Mouse (Mus musculus) c-Kit-negative CD71-positive TER-119-positive erythroid progenitor cells, embryonic 14.5 days (primary cell): ENCODE measurements around the gene Rmnd5a.
A peak's percentile ranks its signal among the peaks of the same experiment; 100 is the strongest.

Experiments used
- DNase-seq: peaks from one replicate; pipeline ENCODE4 v3.0.0-alpha.2; 2013; ENCODE audit warnings: low read depth, low spot score

Rmnd5a gene

DNA sequence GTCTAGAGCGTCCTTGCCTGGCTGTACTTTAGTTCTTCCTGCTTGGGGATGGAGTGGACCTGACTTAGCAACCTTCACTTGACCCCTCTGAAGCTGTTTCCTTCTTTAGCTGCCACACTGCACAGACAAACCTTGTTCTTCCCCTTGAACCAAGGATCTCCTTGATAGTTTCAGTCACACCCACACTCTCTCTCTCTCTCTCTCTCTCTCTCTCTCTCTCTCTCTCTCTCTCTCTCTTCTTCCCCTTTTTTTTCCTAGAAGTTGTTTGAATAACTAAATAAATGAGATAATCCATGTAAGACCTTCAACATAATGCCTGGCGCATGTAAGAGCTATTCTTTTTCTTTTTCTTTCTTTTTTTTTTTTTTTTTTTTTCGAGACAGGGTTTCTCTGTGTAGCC is 1.7 kb upstream of the Rmnd5a start:
- no peak for DNase-seq

GRCm38 (mm10) chr6:71441251-71441580 is 779 bp upstream of the Rmnd5a start:
- no peak for DNase-seq

DNA sequence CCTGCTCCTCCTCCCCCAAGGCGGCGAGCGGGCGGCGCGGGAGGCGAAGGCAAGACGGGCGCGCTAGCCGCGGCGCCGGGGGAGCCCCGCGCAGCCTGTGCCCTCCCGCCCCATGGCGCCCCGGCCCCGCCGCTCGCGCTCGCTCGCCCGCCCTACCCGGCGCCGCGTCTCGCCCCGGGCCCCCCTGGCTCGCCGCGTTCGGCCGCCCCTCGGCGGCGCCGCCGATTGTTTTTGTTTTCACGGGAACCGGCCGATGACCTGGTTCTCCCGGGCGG is 283 bp downstream of the Rmnd5a start:
- DNase-seq: no peak

- peak; percentile 26 for DNase-seq
Observed at GRCm38 (mm10) chr6:71439506-71440216, 776 bp downstream of the Rmnd5a start.

DNA sequence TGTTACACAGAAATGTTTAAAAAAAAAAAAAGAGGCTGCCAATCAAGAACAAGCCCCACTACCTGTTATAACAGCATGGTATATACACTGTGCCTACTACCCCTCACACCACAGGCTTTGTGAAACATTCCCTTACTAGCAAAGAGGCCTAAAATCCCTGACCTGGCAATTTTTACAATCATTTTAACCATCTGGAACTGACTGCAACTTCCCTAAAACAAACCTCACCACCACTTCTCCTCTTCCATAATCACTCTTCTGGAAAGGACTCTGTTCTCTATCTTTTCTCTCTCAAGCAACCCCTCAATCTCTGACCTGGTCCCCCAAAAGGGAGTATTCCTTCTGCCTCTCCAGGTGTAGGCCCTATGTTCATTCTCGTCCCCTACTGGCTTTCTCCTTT is 2.4 kb downstream of the Rmnd5a start:
- no peak for DNase-seq

GRCm38 (mm10) chr6:71427996-71428725 is 12.3 kb downstream of the Rmnd5a start:
- DNase-seq: no peak

- no peak for DNase-seq
Observed at GRCm38 (mm10) chr6:71425681-71426080, 14.8 kb downstream of the Rmnd5a start.

- no peak for DNase-seq
Observed at GRCm38 (mm10) chr6:71423116-71423515, 17.3 kb downstream of the Rmnd5a start.

GRCm38 (mm10) chr6:71422162-71422561 is 18.3 kb downstream of the Rmnd5a start:
- no peak for DNase-seq

- no peak for DNase-seq
Observed at GRCm38 (mm10) chr6:71420848-71421247, 19.6 kb downstream of the Rmnd5a start.

- DNase-seq: no peak
Observed at GRCm38 (mm10) chr6:71418874-71419273, 21.6 kb downstream of the Rmnd5a start.

DNA sequence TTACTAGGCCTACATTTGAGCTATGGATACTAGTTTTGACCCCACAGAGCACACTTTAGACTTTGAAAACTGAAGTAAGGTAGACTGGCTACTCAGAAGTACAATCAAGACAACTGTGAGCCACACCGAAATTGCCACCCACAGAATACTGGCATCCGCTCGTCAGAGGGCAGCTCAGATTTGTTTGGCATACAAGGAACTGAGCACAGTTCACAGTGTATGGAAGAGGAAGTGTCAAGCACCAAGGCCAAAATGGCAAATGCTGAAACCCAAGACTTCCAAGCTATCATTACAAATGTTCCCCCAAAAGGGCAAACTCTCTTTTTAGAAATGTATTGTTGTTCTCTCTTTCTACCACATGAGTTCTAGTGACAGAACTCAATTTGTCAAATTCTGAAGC is 25.0 kb downstream of the Rmnd5a start:
- no peak for DNase-seq

DNA sequence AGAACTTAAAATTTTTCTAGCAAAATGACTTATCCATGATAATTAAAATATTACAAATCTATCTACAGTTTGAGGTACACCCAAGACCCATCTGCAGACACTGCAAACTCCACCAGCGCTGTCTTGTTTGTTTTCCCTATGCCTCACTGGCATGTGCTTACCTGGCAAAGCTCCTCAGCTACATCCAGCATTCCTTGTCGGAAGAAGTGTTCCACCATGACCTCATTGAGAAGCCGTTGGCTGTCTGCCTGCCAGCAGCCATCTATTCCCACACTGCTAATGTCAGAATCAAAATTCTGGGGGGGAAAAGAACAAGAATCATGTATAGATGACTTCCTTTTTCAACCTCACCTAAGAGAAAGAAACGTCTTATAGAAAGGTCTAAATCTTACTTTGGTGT is 25.8 kb downstream of the Rmnd5a start:
- no peak for DNase-seq

DNA sequence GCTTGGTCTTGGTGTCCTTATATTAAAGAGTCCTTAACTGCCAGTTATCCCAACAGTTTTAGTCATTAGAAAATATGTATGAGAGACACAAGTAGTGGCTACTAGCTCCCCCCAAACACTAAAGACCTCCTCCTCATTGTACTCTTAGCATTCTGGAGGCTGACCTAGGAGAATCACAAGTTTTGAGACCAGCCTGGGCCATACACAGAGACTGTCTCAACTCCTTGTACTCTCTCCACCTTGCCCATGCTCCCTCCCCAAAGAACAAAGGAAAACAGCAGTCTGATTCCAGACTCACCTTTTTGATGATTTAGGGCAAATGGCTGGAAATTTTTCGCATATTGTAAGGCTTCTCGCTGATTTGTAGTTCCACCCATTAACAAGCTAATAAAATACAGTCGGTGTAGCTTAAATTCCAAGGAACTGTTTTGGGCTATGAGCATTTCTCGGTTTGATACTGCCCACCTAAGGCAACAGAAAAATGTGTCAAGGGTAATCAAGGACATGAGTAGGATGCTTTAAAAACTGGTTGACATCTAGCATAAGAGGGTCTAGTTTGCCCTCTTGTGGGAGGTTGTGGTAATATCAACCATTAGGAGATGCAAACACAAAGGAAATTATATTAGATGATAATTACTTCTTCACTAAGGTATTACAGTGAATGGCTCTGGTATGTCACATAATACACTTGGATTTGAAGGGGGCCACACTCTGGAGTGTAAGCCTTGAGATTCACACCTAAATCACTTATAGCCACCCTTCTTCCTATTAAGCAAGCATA is 41.4 kb downstream of the Rmnd5a start:
- DNase-seq: no peak

DNA sequence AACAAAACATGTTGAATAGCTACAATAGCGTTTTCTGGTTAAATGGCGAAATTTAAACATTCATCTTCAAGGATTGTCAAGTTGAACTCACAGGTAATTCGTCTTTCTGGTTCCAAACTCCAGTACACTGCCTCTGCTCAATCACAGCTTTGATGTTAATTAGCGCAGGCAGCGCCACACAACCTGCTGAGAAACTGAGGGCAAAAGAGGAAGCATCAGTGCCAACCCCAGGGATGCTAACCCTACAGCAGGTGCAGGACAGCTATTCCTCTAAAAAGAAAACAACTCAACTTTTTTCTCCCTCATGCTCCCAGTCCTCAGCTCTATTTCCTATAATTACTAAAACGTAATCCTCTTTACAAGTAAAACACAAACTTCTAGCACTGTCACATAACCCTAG is 43.7 kb downstream of the Rmnd5a start:
- no peak for DNase-seq

GRCm38 (mm10) chr6:71396016-71396415 is 44.4 kb downstream of the Rmnd5a start:
- no peak for DNase-seq

- no peak for DNase-seq
Observed at GRCm38 (mm10) chr6:71390496-71390895, 49.9 kb downstream of the Rmnd5a start.

DNA sequence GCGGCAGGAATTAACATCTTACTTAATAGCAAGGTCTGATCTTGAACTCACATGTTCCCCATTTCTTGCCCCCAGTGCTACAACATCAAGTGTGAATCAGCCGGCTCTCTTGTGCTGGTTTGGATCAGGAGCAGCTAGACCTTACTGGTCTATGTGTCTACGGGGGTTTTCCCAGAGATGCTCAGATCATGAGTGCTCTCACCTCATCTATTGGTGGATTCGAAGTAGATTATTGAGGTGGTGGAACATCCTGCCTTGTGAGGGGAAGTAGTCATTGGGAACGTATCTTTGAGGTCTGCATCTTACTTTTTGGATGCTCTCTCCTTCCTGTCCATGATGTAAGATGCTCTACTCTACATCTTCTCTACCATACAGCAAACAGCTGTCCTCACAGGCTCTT is 58.8 kb downstream of the Rmnd5a start:
- no peak for DNase-seq

DNA sequence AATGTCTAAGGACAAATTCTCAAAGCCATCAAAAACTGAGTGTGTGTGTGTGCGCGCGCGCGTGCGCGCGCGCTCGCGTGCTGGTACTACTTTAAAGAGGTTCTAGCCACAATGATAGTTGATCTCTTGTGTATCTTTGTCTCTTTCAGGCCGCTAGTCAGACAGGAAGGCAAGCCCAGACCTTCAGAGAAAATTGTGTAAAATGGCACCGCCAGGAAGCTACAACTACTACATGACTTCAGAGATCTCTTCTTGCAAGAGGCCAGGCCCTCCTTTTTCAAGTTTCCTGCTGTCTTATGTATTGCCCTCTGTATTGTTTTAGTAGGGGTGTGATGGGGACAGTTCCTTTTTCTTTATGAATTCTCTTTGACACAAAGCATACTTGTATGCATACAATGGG is 63.7 kb downstream of the Rmnd5a start:
- DNase-seq: no peak

GRCm38 (mm10) chr6:71374921-71375320 is 65.5 kb downstream of the Rmnd5a start:
- DNase-seq: no peak

DNA sequence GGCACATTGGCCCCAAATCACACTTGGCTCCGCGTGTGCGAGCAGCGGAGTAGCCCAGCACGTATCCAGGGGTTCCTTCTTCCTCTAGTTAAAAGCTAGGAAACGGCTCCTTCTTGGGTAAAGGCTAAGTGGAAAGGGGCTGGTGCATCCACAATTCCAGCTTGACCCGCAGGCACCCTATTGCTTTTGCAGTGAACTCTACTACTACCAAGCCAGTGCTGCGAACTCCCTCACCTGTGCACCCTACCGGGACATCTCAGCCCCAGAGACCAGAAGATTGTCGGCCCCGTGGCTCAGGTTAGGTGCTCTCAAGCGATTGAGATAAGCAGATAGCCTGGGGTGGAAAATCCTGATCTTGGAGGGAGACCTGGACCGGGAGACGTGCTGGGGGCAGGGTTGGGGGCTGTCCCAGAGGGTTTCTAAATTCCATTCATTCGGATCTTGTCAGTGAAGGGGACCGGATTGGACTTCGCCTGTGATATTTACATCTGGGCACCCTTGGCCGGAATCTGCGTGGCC is 66.1 kb downstream of the Rmnd5a start:
- no peak for DNase-seq

- DNase-seq: no peak
Observed at GRCm38 (mm10) chr6:71373249-71373775, 67.1 kb downstream of the Rmnd5a start, which contains the start of gene Cd8a. TSS of gene Cd8a (plus strand) at chr6:71373427.
